Mouse (Mus musculus): ENCODE results near the gene Ube2h. TPM values are rescaled to one million over a fixed set of nuclear protein-coding genes. Genes with fewer than 3 reads are reported as not detected.

Ube2h gene
- polyA plus RNA-seq, 1 experiment, result 78.9 TPM

- Histone ChIP-seq H3K27ac (ENCODE audit: insufficient read depth, low read length) (no peak overlapping the region), H3K27me3 (ENCODE audit: control insufficient read depth, insufficient read depth, low read length) (no peaks in the 10 kb centered on the region), H3K4me1 (ENCODE audit: control insufficient read depth, insufficient read depth, low read length) (no peaks in the 10 kb centered on the region; the same call in 1 of the 2 replicates), H3K4me3 (replicated peaks; ENCODE audit: insufficient read depth, low read depth, low read length) (no peak overlapping the region)
- no peak for TF ChIP-seq POLR2A (IDR thresholded peaks at IDR 0.05; ENCODE audit: borderline replicate concordance, insufficient read depth, low read length)
- no peak for TF ChIP-seq CTCF (IDR thresholded peaks at IDR 0.05; ENCODE audit: borderline replicate concordance, insufficient read depth, low read depth, low read length)
- WGBS, result 4% methylated on average over 5 of the region's 5 CpGs
- DNase-seq, result no peak
Measured at GRCm38 (mm10) chr6:30336912-30337311, 32.6 kb upstream of the Ube2h start.

GRCm38 (mm10) chr6:30332262-30332661, 27.9 kb upstream of the Ube2h start:
- 75% methylated on average over 4 of the region's 4 CpGs for WGBS
- Histone ChIP-seq H3K27me3 (ENCODE audit: control insufficient read depth, insufficient read depth, low read length) (no peaks in the 10 kb centered on the region; the same call in 1 of the 2 replicates), H3K4me3 (replicated peaks; ENCODE audit: insufficient read depth, low read depth, low read length) (no peak overlapping the region), H3K4me1 (ENCODE audit: control insufficient read depth, insufficient read depth, low read length) (no peaks in the 10 kb centered on the region), H3K27ac (ENCODE audit: insufficient read depth, low read length) (no peak overlapping the region)
- no peak for DNase-seq
- TF ChIP-seq CTCF (IDR thresholded peaks at IDR 0.05; ENCODE audit: borderline replicate concordance, insufficient read depth, low read depth, low read length), result no peak
- no peak for TF ChIP-seq POLR2A (IDR thresholded peaks at IDR 0.05; ENCODE audit: borderline replicate concordance, insufficient read depth, low read length)

- DNase-seq, result no peak
- Histone ChIP-seq H3K4me1 (ENCODE audit: control insufficient read depth, insufficient read depth, low read length) (no peaks in the 10 kb centered on the region; the same call in 1 of the 2 replicates), H3K27ac (ENCODE audit: insufficient read depth, low read length) (no peak overlapping the region), H3K4me3 (replicated peaks; ENCODE audit: insufficient read depth, low read depth, low read length) (no peak overlapping the region), H3K27me3 (ENCODE audit: control insufficient read depth, insufficient read depth, low read length) (no peaks in the 10 kb centered on the region; the same call in 1 of the 2 replicates)
- no peak for TF ChIP-seq POLR2A (IDR thresholded peaks at IDR 0.05; ENCODE audit: borderline replicate concordance, insufficient read depth, low read length)
- no peak for TF ChIP-seq CTCF (IDR thresholded peaks at IDR 0.05; ENCODE audit: borderline replicate concordance, insufficient read depth, low read depth, low read length)
- 84% methylated on average over 5 of the region's 5 CpGs for WGBS
Measured at GRCm38 (mm10) chr6:30330706-30331105, 26.4 kb upstream of the Ube2h start.

- Histone ChIP-seq H3K4me1 (ENCODE audit: control insufficient read depth, insufficient read depth, low read length) (no peaks in the 10 kb centered on the region; the same call in 1 of the 2 replicates), H3K4me3 (replicated peaks; ENCODE audit: insufficient read depth, low read depth, low read length) (no peak overlapping the region), H3K27ac (ENCODE audit: insufficient read depth, low read length) (no peak overlapping the region), H3K27me3 (ENCODE audit: control insufficient read depth, insufficient read depth, low read length) (no peaks in the 10 kb centered on the region)
- 85% methylated on average over 4 of the region's 4 CpGs for WGBS
- no peak for DNase-seq
- TF ChIP-seq POLR2A (IDR thresholded peaks at IDR 0.05; ENCODE audit: borderline replicate concordance, insufficient read depth, low read length), result no peak
- no peak for TF ChIP-seq CTCF (IDR thresholded peaks at IDR 0.05; ENCODE audit: borderline replicate concordance, insufficient read depth, low read depth, low read length)
Measured at GRCm38 (mm10) chr6:30325932-30326501, 21.7 kb upstream of the Ube2h start.

GRCm38 (mm10) chr6:30321002-30321401, 16.7 kb upstream of the Ube2h start:
- Histone ChIP-seq H3K4me1 (ENCODE audit: control insufficient read depth, insufficient read depth, low read length) (no peaks in the 10 kb centered on the region), H3K27me3 (ENCODE audit: control insufficient read depth, insufficient read depth, low read length) (no peaks in the 10 kb centered on the region), H3K27ac (ENCODE audit: insufficient read depth, low read length) (no peak overlapping the region), H3K4me3 (replicated peaks; ENCODE audit: insufficient read depth, low read depth, low read length) (no peak overlapping the region)
- no peak for DNase-seq
- TF ChIP-seq CTCF (IDR thresholded peaks at IDR 0.05; ENCODE audit: borderline replicate concordance, insufficient read depth, low read depth, low read length) (no peak), POLR2A (IDR thresholded peaks at IDR 0.05; ENCODE audit: borderline replicate concordance, insufficient read depth, low read length) (no peak)
- 72% methylated on average over 4 of the region's 4 CpGs for WGBS

- no peak for DNase-seq
- H3K4me3 ChIP-seq (replicated peaks; ENCODE audit: insufficient read depth, low read depth, low read length), result no peak overlapping the region
- TF ChIP-seq CTCF (IDR thresholded peaks at IDR 0.05; ENCODE audit: borderline replicate concordance, insufficient read depth, low read depth, low read length), result no peak
- TF ChIP-seq POLR2A (IDR thresholded peaks at IDR 0.05; ENCODE audit: borderline replicate concordance, insufficient read depth, low read length), result no peak
- H3K27me3 ChIP-seq (ENCODE audit: control insufficient read depth, insufficient read depth, low read length), result no peaks in the 10 kb centered on the region
- no peak overlapping the region for H3K27ac ChIP-seq (ENCODE audit: insufficient read depth, low read length)
- H3K4me1 ChIP-seq (ENCODE audit: control insufficient read depth, insufficient read depth, low read length), result no peaks in the 10 kb centered on the region
- WGBS, result 87% methylated on average over 5 of the region's 5 CpGs
Measured at GRCm38 (mm10) chr6:30319216-30319615, 14.9 kb upstream of the Ube2h start.

GRCm38 (mm10) chr6:30312006-30312405, 7.7 kb upstream of the Ube2h start:
- Histone ChIP-seq H3K27ac (ENCODE audit: insufficient read depth, low read length) (no peak overlapping the region), H3K4me1 (ENCODE audit: control insufficient read depth, insufficient read depth, low read length) (no peaks in the 10 kb centered on the region), H3K27me3 (ENCODE audit: control insufficient read depth, insufficient read depth, low read length) (no peaks in the 10 kb centered on the region), H3K4me3 (replicated peaks; ENCODE audit: insufficient read depth, low read depth, low read length) (no peak overlapping the region)
- TF ChIP-seq POLR2A (IDR thresholded peaks at IDR 0.05; ENCODE audit: borderline replicate concordance, insufficient read depth, low read length) (no peak), CTCF (IDR thresholded peaks at IDR 0.05; ENCODE audit: borderline replicate concordance, insufficient read depth, low read depth, low read length) (no peak)
- no peak for DNase-seq
- WGBS, result 70% methylated on average over 1 of the region's 1 CpGs

GRCm38 (mm10) chr6:30308751-30309150, 4.4 kb upstream of the Ube2h start:
- 38% methylated on average over 4 of the region's 4 CpGs for WGBS
- no peak overlapping the region for H3K4me3 ChIP-seq (replicated peaks; ENCODE audit: insufficient read depth, low read depth, low read length)
- no peaks in the 10 kb centered on the region for H3K4me1 ChIP-seq (ENCODE audit: control insufficient read depth, insufficient read depth, low read length)
- H3K27me3 ChIP-seq (ENCODE audit: control insufficient read depth, insufficient read depth, low read length), result no peaks in the 10 kb centered on the region
- TF ChIP-seq CTCF (IDR thresholded peaks at IDR 0.05; ENCODE audit: borderline replicate concordance, insufficient read depth, low read depth, low read length), result no peak
- TF ChIP-seq POLR2A (IDR thresholded peaks at IDR 0.05; ENCODE audit: borderline replicate concordance, insufficient read depth, low read length), result no peak
- DNase-seq, result no peak
- H3K27ac ChIP-seq (ENCODE audit: insufficient read depth, low read length), result no peak overlapping the region
